Mouse (Mus musculus) megakaryocyte, adult 5-6 weeks (primary cell): Measurements from ENCODE around the gene Glyr1. TPM values are rescaled to one million over a fixed set of nuclear protein-coding genes. Genes with fewer than 3 reads are reported as not detected.

ENCODE experiments used
- ATAC-seq: 2 replicates; pipeline ENCODE4 v1.8.0; 2016; ENCODE audit warnings: mild to moderate bottlenecking, inconsistent platforms; ENCODE audit not compliant: poor library complexity, severe bottlenecking
- total RNA-seq, 2 experiments: library from RNA; stranded (forward) in 1 of 2; stranded (reverse) in 1 of 2; fragments of 153-499, 151-499 nt in 1 of 2; fragments of 221-1000, 200-1000 nt in 1 of 2; gene quantifications; 2 replicates each; pipeline versions ENCODE4 v1.2.3 to v1.2.4; 2015 to 2017

Gene Glyr1
- total RNA-seq, 2 experiments from 2014 or later = 66.7 to 100 TPM

DNA sequence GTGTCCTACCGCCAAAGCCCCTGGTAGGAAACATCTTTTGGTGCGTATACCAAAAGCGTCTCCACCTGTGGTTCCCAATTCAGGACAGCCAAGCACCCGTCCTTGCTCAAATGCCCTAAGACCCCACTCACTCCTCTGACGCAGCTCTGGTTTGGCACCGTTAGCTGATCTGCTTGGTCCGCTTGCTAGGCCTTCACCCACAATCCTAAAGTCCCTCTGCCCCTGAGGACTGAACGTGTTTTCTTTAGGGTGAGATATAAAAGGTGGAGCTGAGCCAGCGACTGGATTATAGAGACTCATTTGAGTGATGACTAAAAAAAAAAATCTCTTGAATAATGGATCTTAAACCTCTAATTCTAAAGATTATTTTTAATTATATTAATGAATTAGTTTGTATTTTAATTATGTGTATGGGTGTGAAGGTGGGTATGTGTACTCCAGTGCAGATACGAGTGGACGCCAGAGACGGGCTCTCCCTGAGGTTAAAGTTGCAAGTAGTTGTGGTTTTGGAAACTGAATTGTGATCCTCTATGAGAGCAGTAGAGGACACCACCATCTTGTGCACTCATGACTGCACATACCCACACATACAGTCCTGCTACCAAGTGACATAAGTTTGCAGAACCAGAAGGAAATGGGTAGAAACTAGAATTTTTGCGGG, 84.8 kb downstream of the Glyr1 start:
- ATAC-seq = no peak

Other genes with a start within 250 kb of the Glyr1 start
- gene 4930562C15Rik, start 214.4 kb downstream of the Glyr1 start, total RNA-seq (2015) = not detected in 2 replicates
- gene 4930562C15Rik, start 214.4 kb downstream of the Glyr1 start, total RNA-seq (2017) = not detected in 2 replicates
- 32.1 and 34.6 TPM in 2 replicates for gene Ubald1, start 169.5 kb downstream of the Glyr1 start, total RNA-seq (2015)
- gene Ubald1, start 169.5 kb downstream of the Glyr1 start, total RNA-seq (2017) = 11.3 and 18.3 TPM in 2 replicates
- gene Mgrn1, start 163.6 kb downstream of the Glyr1 start, total RNA-seq (2015) = 30.4 and 33.0 TPM in 2 replicates
- gene Mgrn1, start 163.6 kb downstream of the Glyr1 start, total RNA-seq (2017) = 32.1 and 41.0 TPM in 2 replicates
- gene Nudt16l1, start 111.1 kb downstream of the Glyr1 start, total RNA-seq (2015) = 16.7 and 22.9 TPM in 2 replicates
- gene Nudt16l1, start 111.1 kb downstream of the Glyr1 start, total RNA-seq (2017) = 10.2 and 14.0 TPM in 2 replicates
- 13.7 and 15.0 TPM in 2 replicates for gene Anks3, start 85.7 kb downstream of the Glyr1 start, total RNA-seq (2015)
- 15.6 and 19.0 TPM in 2 replicates for gene Anks3, start 85.7 kb downstream of the Glyr1 start, total RNA-seq (2017)
- gene Sept12, start 52.0 kb downstream of the Glyr1 start, total RNA-seq (2015) = not detected in 2 replicates
- not detected in 2 replicates for gene Sept12, start 52.0 kb downstream of the Glyr1 start, total RNA-seq (2017)
- gene Smim22, start 42.6 kb downstream of the Glyr1 start, total RNA-seq (2015) = not detected in 2 replicates
- gene Smim22, start 42.6 kb downstream of the Glyr1 start, total RNA-seq (2017) = not detected in 2 replicates
- 75.8 and 80.5 TPM in 2 replicates for gene Rogdi, start 36.3 kb downstream of the Glyr1 start, total RNA-seq (2015)
- 28.1 and 38.9 TPM in 2 replicates for gene Rogdi, start 36.3 kb downstream of the Glyr1 start, total RNA-seq (2017)
- 25.7 and 28.0 TPM in 2 replicates for gene Ubn1, start 194 bp upstream of the Glyr1 start, total RNA-seq (2015)
- gene Ubn1, start 194 bp upstream of the Glyr1 start, total RNA-seq (2017) = 39.5 and 52.6 TPM in 2 replicates
- not detected in 2 replicates for gene Ppl, start 82.6 kb upstream of the Glyr1 start, total RNA-seq (2015)
- gene Ppl, start 82.6 kb upstream of the Glyr1 start, total RNA-seq (2017) = not detected in 2 replicates
- not detected in 2 replicates for gene Sec14l5, start 97.2 kb upstream of the Glyr1 start, total RNA-seq (2015)
- gene Sec14l5, start 97.2 kb upstream of the Glyr1 start, total RNA-seq (2017) = not detected in 2 replicates
- gene Nagpa, start 154.1 kb upstream of the Glyr1 start, total RNA-seq (2015) = 42.5 and 43.5 TPM in 2 replicates
- gene Nagpa, start 154.1 kb upstream of the Glyr1 start, total RNA-seq (2017) = 74.9 and 76.1 TPM in 2 replicates
- not detected in 2 replicates for gene AU021092, start 172.4 kb upstream of the Glyr1 start, total RNA-seq (2015)
- not detected in 2 replicates for gene AU021092, start 172.4 kb upstream of the Glyr1 start, total RNA-seq (2017)
- 13.7 and 19.5 TPM in 2 replicates for gene Alg1, start 183.8 kb upstream of the Glyr1 start, total RNA-seq (2015)
- gene Alg1, start 183.8 kb upstream of the Glyr1 start, total RNA-seq (2017) = 20.0 and 23.4 TPM in 2 replicates
- 12.4 and 12.8 TPM in 2 replicates for gene Eef2kmt, start 206.1 kb upstream of the Glyr1 start, total RNA-seq (2015)
- gene Eef2kmt, start 206.1 kb upstream of the Glyr1 start, total RNA-seq (2017) = 9.1 and 10.7 TPM in 2 replicates